Mouse (Mus musculus): ENCODE results near the gene Gm20908.
"Not testable (repeated sequence)": the region's sequence is repeated elsewhere in the genome, so short reads cannot be mapped to it uniquely, and the experiment has no call there.

The Gm20908 gene

GRCm38 (mm10) chrY:64472966-64473365 is at the start of gene Gm20908:
Gene Gm20908 (plus strand): TSS chrY:64473266.
- not testable (repeated sequence) for DNase-seq

Data from kidney, adult 9 months (tissue).